Mouse (Mus musculus) hindbrain, embryonic 11.5 days (tissue): ENCODE data around the gene Cd180. TPM values are rescaled to one million over a fixed set of nuclear protein-coding genes. Genes with fewer than 3 reads are reported as not detected.

Experiments
- ATAC-seq: fragments of 200-750 bp; cut with Nextera tagmentation; 2 replicates; pipeline ENCODE4 v1.8.0; 2017; ENCODE audit warnings: mild to moderate bottlenecking, moderate TSS enrichment, moderate library complexity; ENCODE audit not compliant: low FRiP score
- DNase-seq: peaks from one replicate; pipeline ENCODE4 v3.0.0-alpha.2; 2015; ENCODE audit warnings: low spot score
- H3K27ac ChIP-seq: fragments of 300-500 bp; sonication (generic); 2 replicates; pipeline ENCODE4 v1.5.1; 2014; ENCODE audit warnings: mild to moderate bottlenecking, low read depth, low read length
- H3K27me3 ChIP-seq: fragments of 300-500 bp; sonication (generic); 2 replicates; pipeline ENCODE4 v1.6.1; 2014; ENCODE audit warnings: mild to moderate bottlenecking, low read length, moderate library complexity, mixed read lengths; ENCODE audit not compliant: control insufficient read depth, insufficient read depth
- H3K36me3 ChIP-seq: fragments of 300-500 bp; sonication (generic); 2 replicates; pipeline ENCODE4 v1.6.1; 2014; ENCODE audit warnings: mild to moderate bottlenecking, low read length, moderate library complexity, mixed read lengths; ENCODE audit not compliant: control insufficient read depth, insufficient read depth
- H3K4me1 ChIP-seq: fragments of 300-500 bp; sonication (generic); replicated peaks from 2 replicates; pipeline ENCODE4 v1.6.1; 2014; ENCODE audit warnings: low read length, mixed read lengths; ENCODE audit not compliant: control insufficient read depth, insufficient read depth
- H3K4me2 ChIP-seq: fragments of 300-500 bp; sonication (generic); replicated peaks from 2 replicates; pipeline ENCODE4 v1.6.1; 2014; ENCODE audit warnings: mild to moderate bottlenecking, low read depth, low read length
- H3K4me3 ChIP-seq: fragments of 300-500 bp; sonication (generic); 2 replicates; pipeline ENCODE4 v1.5.1; 2014; ENCODE audit warnings: low read depth, low read length
- H3K9ac ChIP-seq: fragments of 300-500 bp; sonication (generic); 2 replicates; pipeline ENCODE4 v1.6.1; 2014; ENCODE audit warnings: low read depth, low read length
- H3K9me3 ChIP-seq: fragments of 300-500 bp; sonication (generic); 2 replicates; pipeline ENCODE4 v1.6.1; 2016; ENCODE audit warnings: low read length; ENCODE audit not compliant: control insufficient read depth
- WGBS: fragments of 180-500 bp; shearing (Covaris S2); extraction: QIAGEN DNeasy Blood & Tissue Kit; methylation state at CpG from one replicate; pipeline ENCODE4 v1.1.7; 2014; 5-methylcytosine and 5-hydroxymethylcytosine counted together
- polyA plus RNA-seq: library from polyadenylated mRNA; unstranded; fragments of >200 nt; fragmentation: Nextera tagmentation; extraction: Ambion mirVana; gene quantifications from 2 replicates; pipeline ENCODE4 v1.2.1, GENCODE M21; 2014

Gene Cd180
- 0.78 and 1.2 TPM in 2 replicates for polyA plus RNA-seq

DNA sequence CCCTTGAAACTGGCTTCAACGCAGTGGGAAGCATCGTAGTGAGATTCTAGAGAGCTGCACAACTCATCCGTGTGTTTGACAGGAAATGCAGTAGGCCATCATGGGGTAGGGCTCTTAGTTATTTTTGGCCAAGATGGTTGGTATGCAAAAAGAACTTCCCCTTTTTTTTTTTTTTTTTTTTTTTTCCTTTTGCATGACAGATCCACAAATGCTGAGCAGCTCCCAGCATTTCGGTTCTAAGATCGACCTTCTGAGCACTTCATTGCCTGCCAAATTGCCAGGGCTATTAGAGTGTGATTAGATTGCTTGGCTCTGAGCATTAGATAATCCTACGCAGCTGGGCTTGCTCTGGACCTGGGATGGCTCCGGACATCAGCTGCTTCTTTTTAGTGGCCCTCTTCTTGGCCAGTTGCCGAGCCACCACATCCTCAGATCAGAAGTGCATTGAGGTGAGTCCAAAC, at the start of gene Cd180:
Gene Cd180, plus strand, starts transcription at position 218 of the 461 bp plus-strand sequence.
- Histone ChIP-seq H3K4me2 (no peak within 1 kb of the TSS), H3K9me3 (no peaks in the 10 kb centered on the region), H3K27ac (no peak within 1 kb of the TSS), H3K4me1 (no peaks in the 10 kb centered on the region), H3K27me3 (no peaks in the 10 kb centered on the region), H3K9ac (no peak within 1 kb of the TSS), H3K4me3 (no peak within 1 kb of the TSS), H3K36me3 (no peaks in the 10 kb centered on the region)
- ATAC-seq (no peak), DNase-seq (no peak)
- WGBS, result 87% methylated on average over 8 of the region's 8 CpGs

DNA sequence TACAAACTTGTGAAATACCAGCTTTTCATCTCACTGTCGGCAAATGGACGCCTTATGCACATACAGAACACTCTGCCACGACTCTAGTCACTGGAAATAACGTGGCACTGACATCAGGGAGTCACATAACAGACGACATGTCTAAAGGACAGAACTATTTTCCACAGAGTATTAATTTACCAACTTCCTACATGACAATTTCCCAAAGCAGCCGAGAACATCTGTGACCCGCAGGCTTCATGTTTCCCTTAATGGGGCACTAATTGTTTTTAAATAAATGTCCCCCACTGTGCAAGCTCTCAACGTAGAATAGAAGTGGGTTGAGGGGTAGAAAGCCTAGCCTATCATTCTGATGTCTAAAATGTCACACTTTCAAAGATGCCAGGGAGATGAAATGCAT, 49.0 kb upstream of the Cd180 start:
- no peaks in the 10 kb centered on the region for H3K4me1 ChIP-seq
- ATAC-seq (peak; percentile 69), DNase-seq (peak; percentile 34)
- H3K27me3 ChIP-seq, result no peaks in the 10 kb centered on the region
- no peak overlapping the region for H3K9ac ChIP-seq
- WGBS, result 26% methylated on average over 8 of the region's 8 CpGs
- no peak overlapping the region for H3K4me3 ChIP-seq
- no peak overlapping the region for H3K27ac ChIP-seq
- no peaks in the 10 kb centered on the region for H3K9me3 ChIP-seq
- H3K4me2 ChIP-seq, result 0 out of 2 replicates have a peak overlapping the region, but pooled peaks have one; percentile 22
- no peaks in the 10 kb centered on the region for H3K36me3 ChIP-seq

DNA sequence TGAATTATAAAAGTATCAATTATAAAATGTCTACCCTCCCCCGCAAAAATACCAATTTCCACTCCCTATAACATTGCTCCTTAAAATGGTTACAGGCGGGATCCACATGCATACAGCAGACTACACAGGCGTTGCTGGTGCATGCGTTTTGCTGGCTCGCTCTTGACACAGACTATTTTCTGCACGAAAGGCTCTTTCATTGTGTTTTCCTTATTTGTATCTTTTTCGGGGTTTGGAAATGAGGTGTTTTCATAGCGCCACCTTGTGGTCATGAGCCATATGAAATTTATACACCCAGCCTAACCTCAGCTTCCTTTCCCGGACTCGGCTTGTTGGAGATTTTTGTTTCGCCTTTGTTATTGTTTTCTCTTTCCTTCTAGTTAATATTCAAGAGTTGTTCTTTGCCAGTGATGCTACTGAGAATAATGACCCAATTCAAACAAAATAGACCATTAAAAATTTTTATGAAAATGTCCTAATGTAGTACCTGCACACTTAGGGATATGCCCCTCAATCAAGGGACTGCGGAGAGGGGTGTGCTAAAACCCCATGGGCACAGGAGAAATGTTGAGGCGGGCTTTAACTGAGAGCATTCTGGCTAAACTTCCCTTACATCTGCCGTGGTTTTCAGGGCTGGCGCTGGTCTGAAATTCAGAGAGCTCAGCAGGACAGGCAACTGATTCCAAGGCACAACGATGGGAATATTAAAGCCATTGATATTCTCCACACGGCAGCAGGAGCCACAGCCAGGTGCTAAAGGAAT, 48.4 kb upstream of the Cd180 start:
- Histone ChIP-seq H3K36me3 (no peaks in the 10 kb centered on the region), H3K4me3 (no peak overlapping the region), H3K9me3 (no peaks in the 10 kb centered on the region), H3K27ac (no peak overlapping the region), H3K4me1 (no peaks in the 10 kb centered on the region), H3K4me2 (0 out of 2 replicates have a peak overlapping the region, but pooled peaks have one; percentile 22), H3K27me3 (no peaks in the 10 kb centered on the region), H3K9ac (no peak overlapping the region)
- 25% methylated on average over 17 of the region's 17 CpGs for WGBS
- ATAC-seq, result peak; percentile 83
- peak; percentile 88 for DNase-seq

DNA sequence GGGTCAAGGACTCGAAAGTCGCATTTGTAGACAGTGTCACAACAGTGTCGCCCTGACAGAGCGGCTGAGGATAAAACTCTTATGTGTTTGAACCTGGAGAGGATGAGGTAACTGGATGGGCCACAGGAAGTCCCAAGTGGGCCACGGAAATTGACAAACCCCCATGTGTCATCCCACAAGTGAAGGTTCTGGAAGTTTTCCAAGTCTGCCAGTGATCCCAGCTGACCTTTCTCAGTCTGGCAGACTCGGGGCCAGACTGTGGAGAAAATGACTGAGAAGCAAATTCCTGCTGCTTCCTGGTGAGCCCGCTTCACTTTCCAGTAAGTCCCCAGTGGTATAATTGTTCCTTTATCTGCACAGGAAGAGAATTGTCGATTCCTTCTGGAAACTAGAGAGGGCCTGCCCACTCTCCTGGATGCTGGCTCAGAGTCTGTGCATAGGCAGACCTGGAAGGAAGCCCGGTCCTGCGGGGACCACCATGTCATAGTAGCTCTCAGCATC, 47.0 kb upstream of the Cd180 start:
- DNase-seq, result no peak
- 74% methylated on average over 10 of the region's 10 CpGs for WGBS
- Histone ChIP-seq H3K4me1 (no peaks in the 10 kb centered on the region), H3K9ac (no peak overlapping the region), H3K27me3 (no peaks in the 10 kb centered on the region), H3K36me3 (no peaks in the 10 kb centered on the region), H3K9me3 (no peaks in the 10 kb centered on the region), H3K27ac (no peak overlapping the region), H3K4me3 (no peak overlapping the region), H3K4me2 (no peak overlapping the region)
- ATAC-seq, result no peak

DNA sequence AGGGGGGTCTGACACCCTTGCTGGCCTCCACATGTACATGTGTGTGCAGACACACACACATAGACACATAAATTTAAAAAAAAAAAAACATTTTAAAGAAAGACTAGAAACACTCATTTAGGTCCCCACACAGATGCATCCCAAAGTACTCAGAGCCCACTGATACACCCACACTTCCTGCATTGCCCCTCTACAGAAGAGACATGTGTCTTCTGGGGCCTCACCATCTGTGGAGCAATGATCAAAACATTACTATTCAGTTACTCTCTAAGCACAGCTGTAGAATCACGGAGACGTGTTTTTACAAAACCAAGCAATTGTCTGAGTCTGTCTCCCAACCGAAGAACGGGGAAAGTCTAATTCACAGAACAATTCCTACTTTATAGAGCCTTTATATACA, 45.8 kb upstream of the Cd180 start:
- Histone ChIP-seq H3K27ac (no peak overlapping the region), H3K4me2 (no peak overlapping the region), H3K9me3 (no peaks in the 10 kb centered on the region), H3K9ac (no peak overlapping the region), H3K4me3 (no peak overlapping the region), H3K36me3 (no peaks in the 10 kb centered on the region), H3K27me3 (no peaks in the 10 kb centered on the region), H3K4me1 (no peaks in the 10 kb centered on the region)
- no peak for ATAC-seq
- DNase-seq, result no peak
- WGBS, result 88% methylated on average over 4 of the region's 4 CpGs

DNA sequence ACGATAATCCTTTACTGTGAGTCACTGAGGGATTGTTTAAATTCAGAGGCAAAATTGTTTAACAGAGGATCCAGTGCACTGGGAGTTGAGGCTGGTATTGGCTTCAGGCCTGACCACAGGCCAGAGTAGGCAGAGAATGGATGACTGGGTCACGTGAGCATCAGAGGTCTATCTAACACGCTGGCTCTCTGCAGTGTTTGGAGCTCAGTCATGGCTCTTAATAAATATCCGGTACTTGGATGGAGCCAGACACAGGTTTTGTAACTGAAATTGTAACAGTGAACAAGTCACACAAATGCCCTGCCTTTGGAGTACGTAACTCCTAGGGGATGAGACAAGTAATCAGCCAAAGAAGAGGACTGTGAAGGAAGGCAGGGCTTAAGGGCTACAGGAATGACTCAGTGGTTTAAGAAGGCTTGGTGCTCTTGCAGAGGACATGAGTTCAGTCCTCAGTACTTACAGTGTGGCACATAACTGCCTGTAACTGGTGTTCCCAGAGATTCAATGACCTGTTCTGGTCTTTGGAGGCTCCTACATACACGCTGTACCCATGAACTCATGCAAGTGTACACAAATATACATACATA, 41.0 kb upstream of the Cd180 start:
- Histone ChIP-seq H3K9me3 (no peaks in the 10 kb centered on the region), H3K36me3 (no peaks in the 10 kb centered on the region), H3K27ac (no peak overlapping the region), H3K4me2 (no peak overlapping the region), H3K27me3 (no peaks in the 10 kb centered on the region), H3K4me3 (no peak overlapping the region), H3K9ac (no peak overlapping the region), H3K4me1 (no peaks in the 10 kb centered on the region)
- 89% methylated on average over 6 of the region's 6 CpGs for WGBS
- ATAC-seq, result no peak
- DNase-seq, result no peak

DNA sequence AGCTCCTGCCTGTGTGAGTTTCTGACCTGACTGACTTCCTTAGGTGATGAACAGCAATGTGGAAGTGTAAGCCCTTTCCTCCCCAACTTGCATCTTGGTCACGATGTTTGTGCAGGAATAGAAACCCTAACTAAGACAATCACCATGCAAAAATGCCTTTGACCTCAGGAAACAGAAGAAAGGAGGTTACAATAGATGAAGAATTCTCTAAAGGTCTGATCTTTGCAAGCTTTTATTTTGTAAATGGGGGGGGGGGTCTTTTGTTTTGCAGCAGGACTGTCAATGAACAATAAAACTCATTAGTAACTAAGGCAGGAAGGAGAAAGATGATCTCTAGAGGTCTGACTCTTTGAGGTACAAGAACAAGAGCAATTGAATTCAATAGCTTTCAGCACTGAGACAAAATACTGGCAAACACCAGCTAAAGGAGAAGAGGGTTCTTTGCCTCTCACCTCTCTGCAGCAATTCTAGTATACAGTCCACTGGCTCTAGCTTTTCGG, 38.2 kb upstream of the Cd180 start:
- no peak for DNase-seq
- 59% methylated on average over 2 of the region's 2 CpGs for WGBS
- no peak for ATAC-seq

DNA sequence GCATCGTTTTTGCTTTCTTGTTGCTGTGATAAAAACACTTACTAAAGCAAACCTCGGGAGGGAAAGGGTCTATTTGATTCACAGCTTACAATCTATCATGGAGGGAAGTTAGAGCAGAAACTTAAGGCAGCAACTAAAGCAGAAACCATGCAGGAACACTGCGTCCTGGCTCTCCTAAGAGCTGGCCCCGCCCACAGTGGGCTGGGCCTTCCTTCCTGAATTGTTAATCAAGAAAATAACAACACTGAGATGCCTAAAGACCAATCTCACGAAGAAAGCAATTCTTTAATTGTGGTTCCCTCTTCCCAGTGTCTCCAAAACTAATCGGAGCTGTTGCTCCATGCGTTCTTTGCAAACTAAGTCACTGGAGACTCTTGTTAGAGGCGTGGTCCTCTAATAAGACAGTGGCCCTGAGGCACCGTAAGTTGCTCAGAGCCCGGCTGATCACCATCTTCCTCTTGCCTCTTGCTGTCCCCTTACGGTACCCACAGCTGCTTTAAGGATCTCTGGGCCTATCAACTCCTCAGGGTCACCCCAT, 37.1 kb upstream of the Cd180 start:
- DNase-seq (no peak), ATAC-seq (no peak)
- Histone ChIP-seq H3K27me3 (no peaks in the 10 kb centered on the region), H3K4me2 (no peak overlapping the region), H3K36me3 (no peaks in the 10 kb centered on the region), H3K9me3 (no peaks in the 10 kb centered on the region), H3K9ac (no peak overlapping the region), H3K27ac (no peak overlapping the region), H3K4me1 (no peaks in the 10 kb centered on the region), H3K4me3 (no peak overlapping the region)
- 75% methylated on average over 11 of the region's 11 CpGs for WGBS

More for the DNA sequence above, 38.2 kb upstream of the Cd180 start:
- no peaks in the 10 kb centered on the region for H3K36me3 ChIP-seq
- H3K4me3 ChIP-seq, result no peak overlapping the region
- no peaks in the 10 kb centered on the region for H3K4me1 ChIP-seq
- H3K27me3 ChIP-seq, result no peaks in the 10 kb centered on the region
- no peak overlapping the region for H3K9ac ChIP-seq
- no peaks in the 10 kb centered on the region for H3K9me3 ChIP-seq
- H3K27ac ChIP-seq, result no peak overlapping the region
- H3K4me2 ChIP-seq, result no peak overlapping the region
